Comparison of ENCODE assay signal across 7 mouse cellular contexts in the genomic region with DNA sequence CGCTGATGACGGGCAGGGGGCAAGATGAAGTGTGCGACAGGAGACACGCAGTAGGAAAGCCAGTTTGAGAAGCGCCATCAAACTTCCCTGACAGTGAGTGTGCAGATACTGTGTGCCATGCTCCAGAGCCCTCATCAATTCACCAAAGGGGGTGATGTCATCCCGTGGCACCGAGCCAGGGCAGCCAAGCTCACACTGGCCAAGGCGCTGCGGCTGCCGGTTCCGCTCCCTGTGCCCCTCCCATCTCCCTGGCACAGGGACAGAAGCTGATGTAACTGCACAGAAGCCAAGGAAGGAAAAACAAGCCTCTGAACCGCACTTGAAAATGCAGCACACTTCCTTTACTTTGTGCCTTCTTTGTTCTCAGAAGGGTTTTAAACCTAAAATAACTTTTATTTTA. TPM values are rescaled to one million over a fixed set of nuclear protein-coding genes. Genes with fewer than 3 reads are reported as not detected.
DNase-seq lines count a peak whose midpoint lies in the region; ATAC-seq and TF ChIP-seq lines count a peak whose summit lies in the region.

No protein-coding gene starts in this region.

- peak; percentile 100 for DNase-seq in adrenal gland, adult (ENCODE audit: inconsistent age in 2 of 2, low spot score in 1 of 2)
- peak; percentile 100 for DNase-seq in cerebellum, postnatal 14 days
- DNase-seq in gastrocnemius, postnatal 36 days = peak; percentile 97 to 99
- peak; percentile 92 to 98 for DNase-seq in left cerebral cortex, postnatal 10 days (ENCODE audit: extremely low spot score in 1 of 2, low spot score in 2 of 2)
- peak; percentile 55 to 74 for DNase-seq in spleen, adult 2 months (ENCODE audit: low read depth in 1 of 2, low spot score in 2 of 2)

- TF ChIP-seq POLR2A in spleen, adult 2 months (IDR thresholded peaks at IDR 0.05; ENCODE audit: low read depth, low read length) = no peak

- H3K9me3 ChIP-seq in intestine, embryonic 16.5 days (ENCODE audit: control insufficient read depth, low read length) = no peaks in the 10 kb centered on the region
- H3K9me3 ChIP-seq in midbrain, embryonic 15.5 days = no peaks in the 10 kb centered on the region

- TF ChIP-seq CTCF in spleen, adult 2 months (IDR thresholded peaks at IDR 0.05; ENCODE audit: extremely low read depth, insufficient read depth, insufficient read length, insufficient replicate concordance) = no peak

- H3K4me3 ChIP-seq in intestine, embryonic 16.5 days (ENCODE audit: low read length) = no peak overlapping the region
- H3K4me3 ChIP-seq in midbrain, embryonic 15.5 days = no peak overlapping the region
- H3K4me3 ChIP-seq in spleen, adult 2 months (ENCODE audit: extremely low read depth, insufficient read depth, insufficient read length) = no peak overlapping the region

- intact Hi-C loops in gastrocnemius, postnatal 36 days (cut with DNase I) = loop anchor here (5.0 kb wide), 1 partner anchor 184 kb away; a partner anchor contains a TSS
- intact Hi-C loops in left cerebral cortex, postnatal 10 days (cut with DNase I) = loop anchor here (5.0 to 10.0 kb wide), 3 partner anchors 81 to 191 kb away; a partner anchor contains a TSS

- no peak overlapping the region for H3K4me2 ChIP-seq in intestine, embryonic 16.5 days (ENCODE audit: low read depth, low read length)
- H3K4me2 ChIP-seq in midbrain, embryonic 15.5 days = peak overlapping the region; percentile 16; the same call in 1 of the 2 replicates

- H3K4me1 ChIP-seq in intestine, embryonic 16.5 days (ENCODE audit: control insufficient read depth, insufficient read depth, low read length) = peaks cover 13% of the 10 kb centered on the region
- H3K4me1 ChIP-seq in midbrain, embryonic 15.5 days = peaks cover 25% of the 10 kb centered on the region
- peaks cover 10% of the 10 kb centered on the region for H3K4me1 ChIP-seq in spleen, adult 2 months (ENCODE audit: control insufficient read depth, insufficient read depth, insufficient read length)

- H3K36me3 ChIP-seq in intestine, embryonic 16.5 days (ENCODE audit: control insufficient read depth, insufficient read depth, low read length) = peaks cover 30% of the 10 kb centered on the region
- peaks cover 61% of the 10 kb centered on the region for H3K36me3 ChIP-seq in midbrain, embryonic 15.5 days (replicated peaks)
- H3K36me3 ChIP-seq in spleen, adult 2 months (ENCODE audit: control insufficient read depth, insufficient read depth, low read length) = peaks cover 40% of the 10 kb centered on the region

- no peaks in the 10 kb centered on the region for H3K27me3 ChIP-seq in intestine, embryonic 16.5 days (replicated peaks; ENCODE audit: control insufficient read depth, insufficient read depth, low read length)
- no peaks in the 10 kb centered on the region for H3K27me3 ChIP-seq in midbrain, embryonic 15.5 days (replicated peaks)
- no peaks in the 10 kb centered on the region for H3K27me3 ChIP-seq in spleen, adult 2 months (ENCODE audit: control insufficient read depth, insufficient read depth, low read length)

- 47% methylated on average over 12 of the region's 12 CpGs for WGBS in intestine, embryonic 16.5 days
- WGBS in midbrain, embryonic 15.5 days = 36% methylated on average over 12 of the region's 12 CpGs
- 16% methylated on average over 12 of the region's 12 CpGs for WGBS in spleen, adult 2 months

- peak overlapping the region; percentile 20; the same call in 1 of the 2 replicates for H3K27ac ChIP-seq in intestine, embryonic 16.5 days (ENCODE audit: low read length)
- H3K27ac ChIP-seq in midbrain, embryonic 15.5 days = peak overlapping the region; percentile 49
- peak overlapping the region; percentile 6; the same call in 1 of the 2 replicates for H3K27ac ChIP-seq in spleen, adult 2 months (ENCODE audit: insufficient read depth, low read length)

- H3K9ac ChIP-seq in intestine, embryonic 16.5 days (ENCODE audit: low read depth, low read length) = no peak overlapping the region
- no peak overlapping the region for H3K9ac ChIP-seq in midbrain, embryonic 15.5 days

- ATAC-seq in intestine, embryonic 16.5 days = peak; percentile 88
- ATAC-seq in midbrain, embryonic 15.5 days (replicated peaks) = peak; percentile 94

RNA-seq across cellular contexts. Expression of a gene that starts 6.8 kb away (rescaled TPM):
- 100 to 1,000 TPM in 1 of 2 experiments, 10 to 100 TPM in 1; 82.6 to 121 TPM for total RNA-seq in gastrocnemius, postnatal 36 days (2021)
- 38.7 and 39.7 TPM in 2 replicates for polyA plus RNA-seq in intestine, embryonic 16.5 days (2015; fragmentation: Nextera tagmentation; extraction: Ambion mirVana)
- total RNA-seq in left cerebral cortex, postnatal 10 days (2021) = 100 to 1,000 TPM; 204 to 207 TPM
- 112 and 123 TPM in 2 replicates for polyA plus RNA-seq in midbrain, embryonic 15.5 days (2015; fragmentation: Nextera tagmentation; extraction: Ambion mirVana)
- 8.4 and 8.6 TPM in 2 replicates for polyA plus RNA-seq in spleen, adult 2 months (2012; rRNA removed)

RNA-seq across cellular contexts. Expression of a gene that starts 40.4 kb away (rescaled TPM):
- 1 to 10 TPM; 4.2 to 4.9 TPM for total RNA-seq in gastrocnemius, postnatal 36 days (2021)
- 4.2 and 5.1 TPM in 2 replicates for polyA plus RNA-seq in intestine, embryonic 16.5 days (2015; fragmentation: Nextera tagmentation; extraction: Ambion mirVana)
- 10 to 100 TPM; 67.5 to 72.2 TPM for total RNA-seq in left cerebral cortex, postnatal 10 days (2021)
- 2.4 and 2.6 TPM in 2 replicates for polyA plus RNA-seq in midbrain, embryonic 15.5 days (2015; fragmentation: Nextera tagmentation; extraction: Ambion mirVana)
- 4.8 and 5.6 TPM in 2 replicates for polyA plus RNA-seq in spleen, adult 2 months (2012; rRNA removed)
